Mouse (Mus musculus): ENCODE measurements around the gene Cog5. TPM values are rescaled to one million over a fixed set of nuclear protein-coding genes. Genes with fewer than 3 reads are reported as not detected.
"Not testable (repeated sequence)": the region's sequence is repeated elsewhere in the genome, so short reads cannot be mapped to it uniquely, and the experiment has no call there.

The Cog5 gene
- 26.9 TPM in 2 replicates for polyA plus RNA-seq (2016; fragmentation: Nextera tagmentation; extraction: Ambion mirVana)

DNA sequence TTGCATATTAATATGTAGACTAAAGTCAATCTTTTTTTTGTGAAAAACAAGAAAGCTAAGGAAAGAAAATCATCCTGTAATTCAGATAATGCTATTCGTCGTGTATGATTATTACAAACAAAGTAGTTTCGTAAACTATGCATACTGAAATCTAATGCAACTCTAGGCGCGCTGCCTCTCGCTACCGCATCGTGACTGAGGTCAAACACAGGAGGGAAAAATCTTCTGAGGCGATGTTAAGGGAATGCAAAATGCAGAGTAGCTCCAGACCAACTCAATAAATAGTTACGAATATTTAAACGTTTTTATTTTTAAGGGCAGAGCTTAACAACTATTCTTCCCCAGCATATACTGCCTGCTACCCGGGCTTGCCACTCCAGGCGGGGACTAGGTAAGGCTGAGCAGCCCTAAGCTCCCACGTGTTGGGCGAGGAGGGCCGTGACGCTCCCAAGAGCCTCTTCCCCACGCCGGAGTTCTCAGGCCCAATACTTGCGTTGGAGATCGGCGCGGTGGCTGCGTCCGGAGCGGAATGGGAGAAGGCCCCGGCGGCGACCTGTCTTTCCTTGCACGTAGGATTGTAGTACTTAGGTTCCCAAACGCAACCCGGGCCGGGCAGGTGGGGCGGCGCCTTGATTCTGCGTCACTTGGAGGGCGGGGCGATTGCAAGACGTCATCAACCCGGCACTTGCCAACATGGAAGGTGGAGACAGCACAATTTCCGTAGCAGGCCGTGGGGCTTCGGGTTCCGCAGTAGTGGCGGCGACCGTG, at the start of gene Cog5, which contains the start of gene Dus4l:
TSS of gene Cog5 (plus strand) at position 673 of the 768 bp plus-strand sequence.
TSS of gene Dus4l (minus strand) at position 630 of the 768 bp plus-strand sequence.
- Histone ChIP-seq H3K4me3 (peak within 1 kb of the TSS; percentile 92), H3K4me1 (replicated peaks) (peaks cover 14% of the 10 kb centered on the region), H3K9me3 (no peaks in the 10 kb centered on the region), H3K27ac (peak within 1 kb of the TSS; percentile 93), H3K27me3 (ENCODE audit: insufficient read depth, poor library complexity, severe bottlenecking) (no peaks in the 10 kb centered on the region), H3K36me3 (0 out of 2 replicates have a peak, but pooled peaks cover 14% of the 10 kb centered on the region)
- DNase-seq (ENCODE audit: low spot score), result peak; percentile 96
- WGBS, result under 1% methylated on average over 47 of the region's 47 CpGs

DNA sequence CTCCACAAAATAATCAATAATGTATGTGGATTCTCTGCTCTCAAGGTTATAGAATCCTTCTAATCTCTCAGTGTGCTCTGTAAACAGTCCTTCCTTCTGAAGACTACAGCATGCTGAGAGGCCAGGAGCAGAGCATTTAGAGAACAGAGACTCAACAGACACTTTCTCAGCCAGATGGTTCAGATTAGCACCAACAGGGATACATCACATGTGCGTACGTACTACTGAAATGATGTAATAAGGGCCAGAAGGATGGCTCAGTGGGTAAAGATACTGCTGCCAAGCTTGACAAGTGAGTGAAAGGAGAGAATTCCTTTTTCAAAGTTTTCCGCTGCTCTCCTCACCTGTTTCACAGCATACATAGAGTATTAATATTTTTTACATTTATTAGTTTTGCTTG, 49.8 kb upstream of the Cog5 start:
- Histone ChIP-seq H3K36me3 (no peaks in the 10 kb centered on the region), H3K27ac (no peak overlapping the region), H3K4me3 (no peak overlapping the region), H3K4me1 (replicated peaks) (peaks cover 7% of the 10 kb centered on the region; the same call in 1 of the 2 replicates), H3K9me3 (no peaks in the 10 kb centered on the region), H3K27me3 (ENCODE audit: insufficient read depth, poor library complexity, severe bottlenecking) (no peaks in the 10 kb centered on the region)
- WGBS, result 75% methylated on average over 3 of the region's 3 CpGs
- no peak for DNase-seq (ENCODE audit: low spot score)

DNA sequence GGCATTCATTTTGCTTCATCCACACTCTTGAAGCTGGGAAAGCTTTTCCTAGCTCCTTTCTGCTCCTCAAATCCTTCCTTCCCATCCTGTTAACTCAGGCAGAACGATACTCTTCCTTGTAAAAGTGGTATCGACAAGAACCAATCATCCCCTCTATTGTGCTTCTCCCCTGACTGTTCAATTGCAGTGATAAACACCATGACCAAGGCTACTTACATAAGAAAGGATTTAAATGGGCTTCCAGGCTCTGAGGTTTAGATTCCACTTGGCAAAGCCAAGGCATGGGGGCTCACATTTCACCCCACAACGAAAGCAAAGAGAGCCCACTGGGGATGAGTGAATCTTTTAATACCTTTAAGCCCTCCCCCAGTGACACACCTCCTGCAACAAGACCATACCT, 46.5 kb upstream of the Cog5 start:
- Histone ChIP-seq H3K36me3 (no peaks in the 10 kb centered on the region), H3K4me1 (replicated peaks) (peaks cover 7% of the 10 kb centered on the region; the same call in 1 of the 2 replicates), H3K27me3 (ENCODE audit: insufficient read depth, poor library complexity, severe bottlenecking) (no peaks in the 10 kb centered on the region), H3K4me3 (no peak overlapping the region), H3K9me3 (no peaks in the 10 kb centered on the region), H3K27ac (no peak overlapping the region)
- 15% methylated on average over 3 of the region's 3 CpGs for WGBS
- no peak for DNase-seq (ENCODE audit: low spot score)

GRCm38 (mm10) chr12:31613353-31613752, 41.3 kb upstream of the Cog5 start:
- no peak for DNase-seq (ENCODE audit: low spot score)
- Histone ChIP-seq H3K9me3 (no peaks in the 10 kb centered on the region), H3K4me1 (replicated peaks) (peaks cover under 1% of the 10 kb centered on the region; the same call in 1 of the 2 replicates), H3K27ac (no peak overlapping the region), H3K4me3 (no peak overlapping the region), H3K36me3 (peaks cover 10% of the 10 kb centered on the region), H3K27me3 (ENCODE audit: insufficient read depth, poor library complexity, severe bottlenecking) (no peaks in the 10 kb centered on the region)
- 57% methylated on average over 4 of the region's 4 CpGs for WGBS

DNA sequence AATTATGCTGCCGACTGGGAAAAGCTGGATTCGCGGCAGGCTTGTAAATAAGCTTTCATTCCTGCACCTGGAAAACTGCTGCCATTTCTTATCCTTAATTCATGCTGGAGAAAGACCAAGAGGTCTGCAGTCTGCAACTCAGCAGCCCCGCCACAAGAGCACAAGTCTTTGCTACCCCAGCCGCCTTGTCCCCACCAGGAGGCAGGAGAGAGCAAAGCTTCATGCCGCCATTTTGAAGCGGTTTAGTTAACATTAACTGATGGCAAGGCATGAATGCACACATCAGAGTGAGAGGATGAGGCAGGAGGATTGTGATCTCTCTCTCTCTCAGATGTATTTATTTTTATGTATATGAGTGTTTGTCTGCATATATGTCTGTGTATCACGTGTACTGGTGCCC, 34.6 kb upstream of the Cog5 start:
- Histone ChIP-seq H3K4me3 (no peak overlapping the region), H3K4me1 (replicated peaks) (no peaks in the 10 kb centered on the region), H3K36me3 (peaks cover 13% of the 10 kb centered on the region), H3K27ac (no peak overlapping the region), H3K9me3 (no peaks in the 10 kb centered on the region), H3K27me3 (ENCODE audit: insufficient read depth, poor library complexity, severe bottlenecking) (no peaks in the 10 kb centered on the region)
- no peak for DNase-seq (ENCODE audit: low spot score)
- WGBS, result 86% methylated on average over 8 of the region's 8 CpGs

- Histone ChIP-seq H3K9me3 (no peaks in the 10 kb centered on the region), H3K4me1 (replicated peaks) (no peaks in the 10 kb centered on the region), H3K4me3 (no peak overlapping the region), H3K27me3 (ENCODE audit: insufficient read depth, poor library complexity, severe bottlenecking) (no peaks in the 10 kb centered on the region), H3K36me3 (peaks cover 2% of the 10 kb centered on the region; the same call in 1 of the 2 replicates), H3K27ac (no peak overlapping the region)
- no peak for DNase-seq (ENCODE audit: low spot score)
- 91% methylated on average over 1 of the region's 1 CpGs for WGBS
Observed at GRCm38 (mm10) chr12:31625016-31625415, 29.7 kb upstream of the Cog5 start.

DNA sequence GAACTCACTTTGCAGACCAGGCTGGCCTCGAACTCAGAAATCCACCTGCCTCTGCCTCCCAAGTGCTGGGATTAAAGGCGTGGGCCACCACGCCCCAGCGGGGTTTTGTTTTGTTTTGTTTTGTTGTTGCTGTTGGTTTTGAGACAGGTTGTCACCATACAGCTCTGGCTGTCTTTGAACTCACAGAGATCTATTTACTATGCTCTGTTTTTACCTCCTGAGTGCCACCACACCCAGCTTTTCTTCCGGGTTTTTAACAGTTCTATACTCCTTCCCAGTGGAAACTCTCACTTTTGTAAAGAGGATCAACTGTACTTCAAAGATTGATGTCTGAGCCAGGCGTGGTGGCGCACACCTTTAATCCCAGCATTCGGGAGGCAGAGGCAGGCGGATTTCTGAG, 26.3 kb upstream of the Cog5 start:
- not testable (repeated sequence) for H3K27ac ChIP-seq; H3K4me1 ChIP-seq (replicated peaks); H3K9me3 ChIP-seq; H3K36me3 ChIP-seq; H3K4me3 ChIP-seq; DNase-seq (ENCODE audit: low spot score); H3K27me3 ChIP-seq (ENCODE audit: insufficient read depth, poor library complexity, severe bottlenecking)
- 92% methylated on average over 9 of the region's 9 CpGs for WGBS

GRCm38 (mm10) chr12:31633970-31634342, 20.7 kb upstream of the Cog5 start:
- peak overlapping the region; percentile 95 for H3K27ac ChIP-seq
- no peaks in the 10 kb centered on the region for H3K9me3 ChIP-seq
- 12% methylated on average over 13 of the region's 13 CpGs for WGBS
- no peaks in the 10 kb centered on the region for H3K36me3 ChIP-seq
- DNase-seq (ENCODE audit: low spot score), result peak; percentile 36
- H3K4me1 ChIP-seq (replicated peaks), result peaks cover 12% of the 10 kb centered on the region; the same call in 1 of the 2 replicates
- peak overlapping the region; percentile 66 for H3K4me3 ChIP-seq
- H3K27me3 ChIP-seq (ENCODE audit: insufficient read depth, poor library complexity, severe bottlenecking), result no peaks in the 10 kb centered on the region

DNA sequence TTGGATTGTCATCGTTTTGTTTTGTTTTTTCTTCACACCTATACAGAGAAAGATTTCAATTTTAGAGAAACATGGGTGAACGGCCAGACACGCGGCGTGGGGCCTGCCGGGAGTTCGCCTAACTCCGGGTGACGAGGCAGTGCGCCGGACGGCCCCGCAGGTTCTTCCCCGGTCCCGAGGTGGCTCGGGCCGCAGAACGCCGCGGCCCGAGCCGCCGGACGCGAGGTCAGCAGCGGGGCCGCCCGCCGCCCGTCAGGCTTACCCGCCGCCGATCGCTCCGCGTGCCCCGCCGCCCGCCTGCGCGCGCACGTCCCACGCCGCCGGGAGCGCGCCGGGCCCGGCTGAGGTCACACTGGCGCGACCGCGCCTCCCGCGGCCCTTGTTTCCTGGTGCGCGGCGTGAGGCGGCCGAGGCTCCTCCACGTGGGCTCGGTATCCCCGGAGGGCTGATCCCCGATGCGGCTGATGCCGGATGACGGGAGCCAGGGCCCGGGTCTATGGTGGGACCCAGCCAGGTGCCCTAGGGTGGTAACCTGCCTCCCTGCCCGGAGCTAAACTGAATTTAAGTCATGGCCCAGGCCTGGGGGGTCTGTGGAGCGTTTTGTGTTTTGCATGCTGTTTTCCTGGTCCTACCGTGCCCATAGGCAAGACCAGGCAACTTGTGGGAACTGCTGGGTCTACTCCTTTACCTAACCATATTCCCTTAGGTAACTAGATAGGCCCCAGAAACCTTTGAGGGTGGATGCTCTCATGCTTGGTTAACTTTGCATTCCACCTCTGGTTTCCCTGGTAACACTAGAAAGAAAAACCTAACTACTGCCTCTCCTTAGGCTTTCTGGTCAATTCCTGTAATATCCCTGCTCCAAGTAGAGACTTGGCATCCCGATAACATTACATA, 20.1 kb upstream of the Cog5 start, which contains the start of gene Bcap29:
TSS of gene Bcap29 (minus strand) at position 316 of the 897 bp plus-strand sequence.
- peak; percentile 72 for DNase-seq (ENCODE audit: low spot score)
- Histone ChIP-seq H3K36me3 (no peaks in the 10 kb centered on the region), H3K27ac (peak within 1 kb of the TSS; percentile 95), H3K27me3 (ENCODE audit: insufficient read depth, poor library complexity, severe bottlenecking) (no peaks in the 10 kb centered on the region), H3K4me3 (peak within 1 kb of the TSS; percentile 66), H3K9me3 (no peaks in the 10 kb centered on the region), H3K4me1 (replicated peaks) (peaks cover 12% of the 10 kb centered on the region; the same call in 1 of the 2 replicates)
- WGBS, result 2% methylated on average over 73 of the region's 73 CpGs

DNA sequence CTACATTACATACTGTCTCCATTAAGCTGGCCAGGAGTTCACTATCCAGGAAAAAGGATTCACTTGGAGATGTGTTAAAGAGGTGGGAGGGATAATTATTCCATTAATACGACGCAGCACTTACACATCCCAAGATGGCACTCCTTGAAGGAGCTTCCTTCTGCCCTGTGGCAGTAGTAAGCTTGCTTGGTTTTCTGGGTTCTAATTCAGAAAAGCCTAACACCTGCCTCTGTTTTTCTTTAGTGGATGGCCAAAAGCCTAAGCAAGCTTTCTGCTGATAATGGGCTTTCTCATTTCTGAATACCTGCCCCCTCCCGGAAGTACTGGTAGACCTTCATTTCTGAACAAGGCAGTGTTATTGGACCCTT, 19.4 kb upstream of the Cog5 start:
- Histone ChIP-seq H3K27ac (peak overlapping the region; percentile 95; the same call in 1 of the 2 replicates), H3K4me3 (peak overlapping the region; percentile 66)

DNA sequence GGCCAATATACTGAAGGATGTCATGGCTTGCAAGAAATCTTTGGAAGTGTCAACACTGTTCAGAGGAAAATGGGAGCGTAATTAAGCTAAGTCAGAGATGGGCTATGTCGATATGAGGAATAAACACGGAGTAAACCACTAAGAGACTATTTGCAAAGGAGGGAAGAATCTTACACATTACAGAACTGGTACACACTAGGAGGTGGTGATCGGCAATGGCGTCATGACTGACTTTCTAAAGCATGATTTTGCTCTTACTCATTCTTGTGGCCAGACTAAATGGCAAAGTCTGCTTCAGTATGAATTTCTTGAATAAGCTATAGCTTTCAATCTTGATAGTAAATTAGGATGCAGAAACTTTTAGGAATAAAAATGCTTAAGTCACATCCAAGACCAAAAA, 1.1 kb upstream of the Cog5 start:
- Histone ChIP-seq H3K4me3 (peak overlapping the region; percentile 92), H3K36me3 (0 out of 2 replicates have a peak, but pooled peaks cover 15% of the 10 kb centered on the region), H3K27ac (no peak overlapping the region), H3K4me1 (replicated peaks) (peaks cover 14% of the 10 kb centered on the region), H3K9me3 (no peaks in the 10 kb centered on the region), H3K27me3 (ENCODE audit: insufficient read depth, poor library complexity, severe bottlenecking) (no peaks in the 10 kb centered on the region)
- 78% methylated on average over 5 of the region's 5 CpGs for WGBS
- no peak for DNase-seq (ENCODE audit: low spot score)

More for the DNA sequence above, 19.4 kb upstream of the Cog5 start:
- DNase-seq (ENCODE audit: low spot score), result no peak
- Histone ChIP-seq H3K27me3 (ENCODE audit: insufficient read depth, poor library complexity, severe bottlenecking) (no peaks in the 10 kb centered on the region), H3K4me1 (replicated peaks) (peaks cover 12% of the 10 kb centered on the region; the same call in 1 of the 2 replicates), H3K36me3 (peaks cover 3% of the 10 kb centered on the region), H3K9me3 (no peaks in the 10 kb centered on the region)
- WGBS, result 90% methylated on average over 3 of the region's 3 CpGs

GRCm38 (mm10) chr12:31654965-31655477, 352 bp downstream of the Cog5 start:
- Histone ChIP-seq H3K4me1 (replicated peaks) (peaks cover 14% of the 10 kb centered on the region), H3K9me3 (no peaks in the 10 kb centered on the region), H3K27ac (peak overlapping the region; percentile 93), H3K36me3 (0 out of 2 replicates have a peak, but pooled peaks cover 7% of the 10 kb centered on the region), H3K4me3 (peak overlapping the region; percentile 92), H3K27me3 (ENCODE audit: insufficient read depth, poor library complexity, severe bottlenecking) (no peaks in the 10 kb centered on the region)
- WGBS, result 1% methylated on average over 29 of the region's 29 CpGs
- no peak for DNase-seq (ENCODE audit: low spot score)

Measured in hindbrain, embryonic 10.5 days (tissue).